Mouse (Mus musculus): ENCODE measurements at regions not wholly inside any gene's neighbourhood (a gene's known extent, or its start where the extent isn't known, plus 50 kb on each side); places are given as distances from the start of the nearest gene placed in this dataset.

DNA sequence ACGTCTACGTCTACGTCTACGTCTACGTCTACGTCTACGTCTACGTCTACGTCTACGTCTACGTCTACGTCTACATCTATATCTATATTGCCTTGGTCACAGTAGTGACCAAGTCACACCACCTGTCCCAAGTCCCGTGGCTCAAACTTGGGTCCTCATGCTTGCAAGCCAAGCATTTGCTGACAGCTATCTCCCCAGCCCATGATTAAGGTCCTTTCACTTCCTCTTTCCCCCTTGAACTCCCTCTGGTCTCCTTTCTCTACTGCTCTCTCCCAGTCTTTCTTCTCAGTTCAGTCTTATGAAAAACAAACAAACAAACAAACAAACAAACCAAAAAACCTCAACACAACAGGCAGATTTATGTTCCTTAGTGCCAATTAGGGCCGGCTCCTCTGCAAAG is 63.2 kb upstream of the Cep85l start:
- no peak for TF ChIP-seq TAL1 (IDR thresholded peaks at IDR 0.05; ENCODE audit: low read length)
- no peak for TF ChIP-seq GATA1 (IDR thresholded peaks at IDR 0.05; ENCODE audit: low read length)

Data from erythroblast, embryonic 14.5 days (primary cell).